Mouse (Mus musculus): ENCODE results near the gene Tcap.

DNA sequence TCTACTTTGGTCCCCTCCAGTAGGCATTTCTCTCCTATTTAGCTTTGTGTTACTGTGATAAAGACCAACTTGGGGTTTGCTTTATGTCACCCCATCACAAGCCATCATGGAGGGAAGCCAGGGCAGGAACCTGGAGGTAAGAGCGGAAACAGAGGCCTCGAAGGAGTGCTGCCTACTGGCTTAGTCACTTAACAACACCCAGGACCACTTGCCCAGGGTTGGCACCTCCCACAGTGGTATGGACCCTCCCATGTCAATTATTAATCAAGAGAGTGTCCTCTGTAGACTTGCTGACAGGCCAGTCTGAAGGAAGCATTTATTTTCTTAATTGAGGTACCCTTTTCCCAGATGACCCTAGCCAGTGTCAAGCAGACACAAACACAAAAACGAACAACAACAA lies 17.2 kb downstream of the Tcap start:
- TF ChIP-seq GATA1 (IDR thresholded peaks at IDR 0.05; ENCODE audit: low read length) (no peak), TAL1 (IDR thresholded peaks at IDR 0.05; ENCODE audit: low read length) (no peak)
